Comparison of ENCODE assay signal across 11 mouse cellular contexts in the genomic region with DNA sequence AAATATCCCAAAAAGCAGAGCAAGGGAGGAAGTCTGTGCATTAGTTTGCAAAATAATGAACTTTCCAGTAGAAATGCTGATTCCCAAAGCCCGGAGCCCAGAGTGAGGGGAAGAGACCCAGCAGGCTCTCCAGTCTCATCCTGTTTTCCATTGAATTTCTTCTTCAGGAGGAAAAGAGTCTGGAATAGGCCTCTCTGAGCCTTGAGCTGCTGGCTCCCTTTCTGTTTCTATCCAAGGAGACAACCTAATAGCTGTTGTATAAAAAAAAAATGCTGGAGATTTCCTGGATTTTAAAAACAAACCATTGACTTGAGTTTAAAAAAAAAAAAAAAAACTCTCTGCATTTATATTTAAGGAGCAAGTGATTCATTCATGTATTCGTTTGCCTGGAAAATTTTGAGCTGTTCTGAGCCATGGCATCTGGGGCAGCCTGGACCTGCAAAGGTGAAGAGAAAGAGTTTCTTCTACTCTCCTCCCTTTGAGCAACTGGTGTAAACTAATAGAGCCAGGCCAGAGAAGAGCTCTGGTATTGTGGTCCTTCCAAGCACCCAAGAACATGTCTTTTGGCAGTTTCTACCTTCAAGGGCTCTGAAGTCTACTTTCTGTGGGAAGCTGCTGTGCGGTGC.
DNase-seq lines count a peak whose midpoint lies in the region; ATAC-seq lines count a peak whose summit lies in the region.
"Had no signal": no experiment of that assay in that cellular context is flagged by ENCODE, and none has a peak within 500 bp of the region (broad histone marks: within the 10 kb centered on the region; RNA-seq: fewer than 3 reads in every experiment).

No protein-coding gene starts in this region.

- WGBS in kidney, embryonic 16.5 days = 61% methylated on average over 3 of the region's 3 CpGs
- WGBS in liver, embryonic 15.5 days (ENCODE audit: insufficient replicate concordance) = 44% methylated on average over 3 of the region's 3 CpGs

- H3K4me1 ChIP-seq in kidney, embryonic 16.5 days (ENCODE audit: insufficient read depth, low read length) = peaks cover 13% of the 10 kb centered on the region; the same call in 1 of the 2 replicates
- H3K4me1 ChIP-seq in brown adipose tissue, adult 24 weeks (ENCODE audit: control insufficient read depth, insufficient read depth, insufficient read length, low read length) = peaks cover 15% of the 10 kb centered on the region
- peaks cover 12% of the 10 kb centered on the region for H3K4me1 ChIP-seq in liver, embryonic 15.5 days (replicated peaks)
- H3K4me1 ChIP-seq: forebrain, embryonic 10.5 days had no signal

- no peak overlapping the region for H3K4me3 ChIP-seq in kidney, embryonic 16.5 days (ENCODE audit: low read length)
- no peak overlapping the region for H3K4me3 ChIP-seq in brown adipose tissue, adult 24 weeks (ENCODE audit: insufficient read depth, low read depth, low read length)
- no peak overlapping the region for H3K4me3 ChIP-seq in liver, embryonic 15.5 days (replicated peaks)
- H3K4me3 ChIP-seq: forebrain, embryonic 10.5 days; myocyte had no signal

- no peaks in the 10 kb centered on the region for H3K27me3 ChIP-seq in kidney, embryonic 16.5 days (ENCODE audit: insufficient read depth, low read length)
- peaks cover 45% of the 10 kb centered on the region for H3K27me3 ChIP-seq in liver, embryonic 15.5 days

- no peaks in the 10 kb centered on the region for H3K9me3 ChIP-seq in kidney, embryonic 16.5 days (ENCODE audit: low read length)
- no peaks in the 10 kb centered on the region for H3K9me3 ChIP-seq in liver, embryonic 15.5 days (replicated peaks)
- H3K9me3 ChIP-seq: forebrain, embryonic 10.5 days had no signal

- H3K9ac ChIP-seq in kidney, embryonic 16.5 days (replicated peaks; ENCODE audit: low read length) = 0 out of 2 replicates have a peak overlapping the region, but pooled peaks have one; percentile 3
- no peak overlapping the region for H3K9ac ChIP-seq in liver, embryonic 15.5 days

- peak overlapping the region; percentile 61; the same call in 1 of the 2 replicates for H3K27ac ChIP-seq in kidney, embryonic 16.5 days (ENCODE audit: low read length)
- H3K27ac ChIP-seq in brown adipose tissue, adult 24 weeks (replicated peaks; ENCODE audit: low read depth, low read length) = 0 out of 2 replicates have a peak overlapping the region, but pooled peaks have one; percentile 33
- H3K27ac ChIP-seq in liver, embryonic 15.5 days (replicated peaks) = peak overlapping the region; percentile 42
- H3K27ac ChIP-seq: forebrain, embryonic 10.5 days had no signal

- H3K4me2 ChIP-seq in kidney, embryonic 16.5 days (replicated peaks; ENCODE audit: low read depth, low read length) = no peak overlapping the region
- no peak overlapping the region for H3K4me2 ChIP-seq in liver, embryonic 15.5 days

- DNase-seq in frontal cortex, postnatal 25 days (ENCODE audit: low spot score in 2 of 2) = no peak
- no peak for DNase-seq in kidney, adult 9 months
- DNase-seq in layer of hippocampus, adult 18-20 months (ENCODE audit: low spot score in 2 of 2) = no peak
- DNase-seq in spleen, postnatal 10 days (ENCODE audit: low spot score in 2 of 2) = no peak
- DNase-seq: cerebellum, postnatal 10 days had no signal

- no peaks in the 10 kb centered on the region for H3K36me3 ChIP-seq in kidney, embryonic 16.5 days (ENCODE audit: insufficient read depth, low read length)
- no peaks in the 10 kb centered on the region for H3K36me3 ChIP-seq in liver, embryonic 15.5 days (replicated peaks)
- H3K36me3 ChIP-seq: forebrain, embryonic 10.5 days had no signal

- ATAC-seq in frontal cortex, adult (ENCODE audit: low TSS enrichment) = peak; percentile 79
- no peak for ATAC-seq in kidney, embryonic 16.5 days (ENCODE audit: low FRiP score, low TSS enrichment)
- no peak for ATAC-seq in liver, embryonic 15.5 days (ENCODE audit: insufficient read depth)
